Mouse (Mus musculus) heart, postnatal 0 days (tissue): ENCODE measurements around the gene Cers6. TPM values are rescaled to one million over a fixed set of nuclear protein-coding genes. Genes with fewer than 3 reads are reported as not detected.

Experiments used
- ATAC-seq: fragments of 200-750 bp; cut with Nextera tagmentation; 2 replicates; pipeline ENCODE4 v1.8.0; 2017; ENCODE audit warnings: low read depth, moderate number of reproducible peaks, moderate library complexity; ENCODE audit not compliant: insufficient read depth
- DNase-seq: peaks from one replicate; pipeline ENCODE4 v3.0.0-alpha.2; 2016; ENCODE audit warnings: low spot score
- H3K27ac ChIP-seq: fragments of 300-500 bp; sonication (generic); 2 replicates; pipeline ENCODE4 v1.5.1; 2014; ENCODE audit warnings: low read depth, mild to moderate bottlenecking
- H3K27me3 ChIP-seq: fragments of 300-500 bp; sonication (generic); 2 replicates; pipeline ENCODE4 v1.6.1; 2014; ENCODE audit warnings: low read length, mixed read lengths; ENCODE audit not compliant: control insufficient read depth, insufficient read depth
- H3K36me3 ChIP-seq: fragments of 300-500 bp; sonication (generic); replicated peaks from 2 replicates; pipeline ENCODE4 v1.6.1; 2014; ENCODE audit warnings: low read length, mixed read lengths; ENCODE audit not compliant: control insufficient read depth, insufficient read depth
- H3K4me1 ChIP-seq: fragments of 300-500 bp; sonication (generic); 2 replicates; pipeline ENCODE4 v1.6.1; 2014; ENCODE audit warnings: antibody characterized with exemption; ENCODE audit not compliant: control insufficient read depth, insufficient read depth
- H3K4me2 ChIP-seq: fragments of 300-500 bp; sonication (generic); 2 replicates; pipeline ENCODE4 v1.6.1; 2014; ENCODE audit warnings: low read depth, mild to moderate bottlenecking, low read length, moderate library complexity
- H3K4me3 ChIP-seq: fragments of 300-500 bp; sonication (generic); 2 replicates; pipeline ENCODE4 v1.5.1; 2014; ENCODE audit warnings: low read depth, low read length
- H3K9ac ChIP-seq: fragments of 300-500 bp; sonication (generic); replicated peaks from 2 replicates; pipeline ENCODE4 v1.6.1; 2014; ENCODE audit warnings: low read depth, low read length, mixed read lengths
- H3K9me3 ChIP-seq: fragments of 300-500 bp; sonication (generic); replicated peaks from 2 replicates; pipeline ENCODE4 v1.6.1; 2016; ENCODE audit warnings: low read length; ENCODE audit not compliant: control insufficient read depth
- CTCF ChIP-seq: IDR thresholded peaks from 2 replicates; pipeline ENCODE4 v1.5.1; 2016; ENCODE audit warnings: antibody characterized with exemption, control low read depth, low read depth
- EP300 ChIP-seq: IDR thresholded peaks from 2 replicates; pipeline ENCODE4 v1.6.1; 2016; ENCODE audit warnings: antibody characterized with exemption, low read depth
- WGBS: fragments of 180-500 bp; shearing (Covaris S2); extraction: QIAGEN DNeasy Blood & Tissue Kit; methylation state at CpG from one replicate; pipeline ENCODE4 v1.1.7; 2014; 5-methylcytosine and 5-hydroxymethylcytosine counted together
- polyA plus RNA-seq: library from polyadenylated mRNA; unstranded; fragments of >200 nt; fragmentation: Nextera tagmentation; extraction: Ambion mirVana; gene quantifications from 2 replicates; pipeline ENCODE4 v1.2.1, GENCODE M21; 2015
- total RNA-seq: library from RNA; depleted of rRNA; stranded (reverse); fragments of >200 nt; gene quantifications from 2 replicates; pipeline ENCODE4 v1.2.3, GENCODE M21; 2014; ENCODE audit warnings: low replicate concordance

Gene Cers6
- total and polyA plus RNA-seq, 2 experiments from 2014 or later: 8.5 to 36.0 TPM

GRCm38 (mm10) chr2:68901708-68902107 lies 40.5 kb downstream of the Cers6 start:
- H3K4me1 ChIP-seq: peaks cover 15% of the 10 kb centered on the region
- H3K4me3 ChIP-seq: no peak overlapping the region
- no peaks in the 10 kb centered on the region for H3K9me3 ChIP-seq
- no peaks in the 10 kb centered on the region for H3K27me3 ChIP-seq
- 78% methylated on average over 2 of the region's 2 CpGs for WGBS
- no peaks in the 10 kb centered on the region for H3K36me3 ChIP-seq
- no peak overlapping the region for H3K27ac ChIP-seq
- ATAC-seq: no peak
- TF ChIP-seq EP300: no peak
- DNase-seq: no peak
- H3K4me2 ChIP-seq: no peak overlapping the region
- H3K9ac ChIP-seq: no peak overlapping the region

- Histone ChIP-seq H3K4me3 (no peak overlapping the region), H3K9ac (no peak overlapping the region), H3K9me3 (no peaks in the 10 kb centered on the region), H3K4me1 (peaks cover 9% of the 10 kb centered on the region), H3K36me3 (no peaks in the 10 kb centered on the region), H3K4me2 (no peak overlapping the region), H3K27ac (no peak overlapping the region), H3K27me3 (no peaks in the 10 kb centered on the region)
- DNase-seq: no peak
- TF ChIP-seq EP300 (no peak), CTCF (no peak)
- ATAC-seq: no peak
- 73% methylated on average over 6 of the region's 6 CpGs for WGBS
Measured at GRCm38 (mm10) chr2:68902546-68902945, 41.3 kb downstream of the Cers6 start.

- H3K4me2 ChIP-seq: no peak overlapping the region
- H3K36me3 ChIP-seq: no peaks in the 10 kb centered on the region
- WGBS: 78% methylated on average over 3 of the region's 3 CpGs
- H3K4me3 ChIP-seq: no peak overlapping the region
- TF ChIP-seq CTCF (no peak), EP300 (no peak)
- H3K9ac ChIP-seq: no peak overlapping the region
- no peaks in the 10 kb centered on the region for H3K9me3 ChIP-seq
- no peak for ATAC-seq
- DNase-seq: no peak
- no peaks in the 10 kb centered on the region for H3K27me3 ChIP-seq
- no peak overlapping the region for H3K27ac ChIP-seq
- peaks cover 12% of the 10 kb centered on the region for H3K4me1 ChIP-seq
Measured at GRCm38 (mm10) chr2:68906921-68907320, 45.7 kb downstream of the Cers6 start.

GRCm38 (mm10) chr2:68907721-68908463 lies 46.7 kb downstream of the Cers6 start:
- Histone ChIP-seq H3K9ac (no peak overlapping the region), H3K4me3 (peak overlapping the region; percentile 18), H3K36me3 (no peaks in the 10 kb centered on the region), H3K27me3 (no peaks in the 10 kb centered on the region), H3K27ac (peak overlapping the region; percentile 16; the same call in 1 of the 2 replicates), H3K9me3 (no peaks in the 10 kb centered on the region), H3K4me1 (peaks cover 16% of the 10 kb centered on the region), H3K4me2 (peak overlapping the region; percentile 46)
- TF ChIP-seq EP300: no peak
- no peak for TF ChIP-seq CTCF
- ATAC-seq (no peak), DNase-seq (peak; percentile 40)
- WGBS: 31% methylated on average over 11 of the region's 11 CpGs

GRCm38 (mm10) chr2:68910727-68911126 lies 49.5 kb downstream of the Cers6 start:
- WGBS: 63% methylated on average over 7 of the region's 7 CpGs

More at GRCm38 (mm10) chr2:68910727-68911126, 49.5 kb downstream of the Cers6 start:
- H3K4me1 ChIP-seq: peaks cover 16% of the 10 kb centered on the region
- no peak overlapping the region for H3K4me2 ChIP-seq
- H3K9ac ChIP-seq: no peak overlapping the region
- TF ChIP-seq CTCF (no peak), EP300 (no peak)
- no peaks in the 10 kb centered on the region for H3K9me3 ChIP-seq
- H3K27ac ChIP-seq: no peak overlapping the region
- DNase-seq: no peak
- no peaks in the 10 kb centered on the region for H3K36me3 ChIP-seq
- H3K27me3 ChIP-seq: no peaks in the 10 kb centered on the region
- ATAC-seq: no peak
- no peak overlapping the region for H3K4me3 ChIP-seq
